Mouse (Mus musculus) brain, adult 2 months (tissue): Measurements from ENCODE around the gene Med23.
A peak's percentile ranks its signal among the peaks of the same experiment; 100 is the strongest.

Experiments
- DNase-seq: peaks from one replicate; pipeline ENCODE4 v3.0.0; 2011; ENCODE audit warnings: low read depth, low spot score

The Med23 gene

GRCm38 (mm10) chr10:24873624-24874023 is 3.8 kb downstream of the Med23 start:
- no peak for DNase-seq

- peak; percentile 18 for DNase-seq
Measured at GRCm38 (mm10) chr10:24886008-24886407, 16.2 kb downstream of the Med23 start.

GRCm38 (mm10) chr10:24888343-24888742 is 18.6 kb downstream of the Med23 start:
- peak; percentile 87 for DNase-seq

- DNase-seq: no peak
Measured at GRCm38 (mm10) chr10:24895927-24896326, 26.1 kb downstream of the Med23 start.

- no peak for DNase-seq
Measured at GRCm38 (mm10) chr10:24905627-24906026, 35.8 kb downstream of the Med23 start.

GRCm38 (mm10) chr10:24911199-24911598 is 41.4 kb downstream of the Med23 start:
- DNase-seq: peak; percentile 45

GRCm38 (mm10) chr10:24912576-24912975 is 42.8 kb downstream of the Med23 start:
- DNase-seq: no peak

GRCm38 (mm10) chr10:24915486-24915885 is 45.7 kb downstream of the Med23 start:
- no peak for DNase-seq

GRCm38 (mm10) chr10:24922977-24923376 is 53.2 kb downstream of the Med23 start:
- no peak for DNase-seq

- DNase-seq: no peak
Measured at GRCm38 (mm10) chr10:24924296-24924695, 54.5 kb downstream of the Med23 start.

GRCm38 (mm10) chr10:24926380-24926779 is 56.6 kb downstream of the Med23 start:
- DNase-seq: peak; percentile 33

GRCm38 (mm10) chr10:24926962-24927720 is 57.4 kb downstream of the Med23 start, which contains the start of gene Arg1:
Gene Arg1, minus strand, starts transcription at chr10:24927484.
- DNase-seq: peak; percentile 41

- DNase-seq: no peak
Measured at GRCm38 (mm10) chr10:24928072-24928471, 58.3 kb downstream of the Med23 start.

- DNase-seq: no peak
Measured at GRCm38 (mm10) chr10:24930143-24930542, 60.4 kb downstream of the Med23 start.

- DNase-seq: no peak
Measured at GRCm38 (mm10) chr10:24947871-24948270, 78.1 kb downstream of the Med23 start.

- no peak for DNase-seq
Measured at GRCm38 (mm10) chr10:24948278-24948677, 78.5 kb downstream of the Med23 start.

- no peak for DNase-seq
Measured at GRCm38 (mm10) chr10:24950223-24950622, 80.4 kb downstream of the Med23 start.

- DNase-seq: no peak
Measured at GRCm38 (mm10) chr10:24951575-24951974, 81.8 kb downstream of the Med23 start.

GRCm38 (mm10) chr10:24952549-24952948 is 82.8 kb downstream of the Med23 start:
- no peak for DNase-seq

GRCm38 (mm10) chr10:24953876-24954275 is 84.1 kb downstream of the Med23 start:
- no peak for DNase-seq

GRCm38 (mm10) chr10:24958280-24959042 is 88.7 kb downstream of the Med23 start:
- no peak for DNase-seq

GRCm38 (mm10) chr10:24959043-24959916 is 89.5 kb downstream of the Med23 start:
- no peak for DNase-seq
